Mouse (Mus musculus) liver, adult 2 months (tissue): ENCODE results near the gene Wdr82. TPM values are rescaled to one million over a fixed set of nuclear protein-coding genes. Genes with fewer than 3 reads are reported as not detected.
A peak's percentile ranks its signal among the peaks of the same experiment; 100 is the strongest.

ENCODE experiments used
- DNase-seq: peaks from one replicate; pipeline ENCODE4 v3.0.0-alpha.2; 2011; ENCODE audit warnings: low read depth, low spot score; ENCODE audit errors: extremely low read depth
- H3K27ac ChIP-seq: fragments of 200-500 bp; replicated peaks from 2 replicates; pipeline ENCODE4 v1.5.1; 2012; ENCODE audit warnings: low read depth, mild to moderate bottlenecking, control low read depth, inconsistent platforms, low read length; ENCODE audit not compliant: insufficient read depth
- H3K27me3 ChIP-seq: fragments of 200-500 bp; 2 replicates; pipeline ENCODE4 v1.6.1; 2012; ENCODE audit warnings: mild to moderate bottlenecking, moderate library complexity, low read length, inconsistent platforms; ENCODE audit not compliant: control insufficient read depth, insufficient read depth
- H3K36me3 ChIP-seq: fragments of 200-500 bp; 2 replicates; pipeline ENCODE4 v1.6.1; 2012; ENCODE audit warnings: low read length, inconsistent platforms; ENCODE audit not compliant: control insufficient read depth, insufficient read depth
- H3K4me1 ChIP-seq: fragments of 200-500 bp; 2 replicates; pipeline ENCODE4 v1.6.1; 2011; ENCODE audit warnings: low read length; ENCODE audit not compliant: control insufficient read depth, insufficient read depth
- H3K4me3 ChIP-seq: fragments of 200-500 bp; 2 replicates; pipeline ENCODE4 v1.5.1; 2011; ENCODE audit warnings: low read depth, mild to moderate bottlenecking, control low read depth, low read length, moderate library complexity; ENCODE audit not compliant: insufficient read depth
- H3K79me2 ChIP-seq: fragments of 200-500 bp; 2 replicates; pipeline ENCODE4 v1.6.1; 2012; ENCODE audit warnings: inconsistent platforms, mild to moderate bottlenecking, low read length, moderate library complexity; ENCODE audit not compliant: control insufficient read depth, insufficient read depth
- H3K9ac ChIP-seq: fragments of 200-500 bp; 2 replicates; pipeline ENCODE4 v1.6.1; 2012; ENCODE audit warnings: low read depth, mild to moderate bottlenecking, control low read depth, inconsistent platforms, low read length
- CTCF ChIP-seq: fragments of 200-500 bp; IDR thresholded peaks from 2 replicates; pipeline ENCODE4 v1.5.1; 2011; ENCODE audit warnings: low read depth, low read length, control low read depth
- POLR2A ChIP-seq: fragments of 200-500 bp; IDR thresholded peaks from 2 replicates; pipeline ENCODE4 v1.6.1; 2011; ENCODE audit warnings: low read length, control low read depth; ENCODE audit not compliant: insufficient read depth; ENCODE audit errors: extremely low read depth
- WGBS: fragments of 180-500 bp; shearing (Covaris S2); methylation state at CpG from one replicate; pipeline ENCODE4 v1.1.7; 2018; 5-methylcytosine and 5-hydroxymethylcytosine counted together
- polyA plus RNA-seq: library from polyadenylated mRNA; depleted of rRNA; stranded (reverse); fragments of >200 nt; gene quantifications from 2 replicates; pipeline ENCODE4 v1.2.3, GENCODE M21; 2012
- total RNA-seq: library from RNA; depleted of rRNA; stranded (reverse); fragments of >200 nt; gene quantifications from 2 replicates; pipeline ENCODE4 v1.2.3, GENCODE M21; 2014

The Wdr82 gene
- total and polyA plus RNA-seq, 2 experiments: 23.6 to 36.3 TPM

GRCm38 (mm10) chr9:106222994-106223393 is 52.3 kb downstream of the Wdr82 start:
- H3K9ac ChIP-seq: no peak overlapping the region
- no peaks in the 10 kb centered on the region for H3K27me3 ChIP-seq
- no peaks in the 10 kb centered on the region for H3K36me3 ChIP-seq
- TF ChIP-seq POLR2A: no peak
- TF ChIP-seq CTCF: no peak
- no peaks in the 10 kb centered on the region for H3K79me2 ChIP-seq
- WGBS: 89% methylated on average over 4 of the region's 4 CpGs
- no peak overlapping the region for H3K4me3 ChIP-seq
- no peaks in the 10 kb centered on the region for H3K4me1 ChIP-seq
- no peak for DNase-seq
- no peak overlapping the region for H3K27ac ChIP-seq

GRCm38 (mm10) chr9:106225469-106226150 is 54.9 kb downstream of the Wdr82 start:
- Histone ChIP-seq H3K9ac (peak overlapping the region; percentile 30), H3K79me2 (no peaks in the 10 kb centered on the region), H3K4me3 (peak overlapping the region; percentile 42), H3K4me1 (no peaks in the 10 kb centered on the region), H3K27ac (no peak overlapping the region), H3K27me3 (no peaks in the 10 kb centered on the region), H3K36me3 (no peaks in the 10 kb centered on the region)
- no peak for DNase-seq
- WGBS: 67% methylated on average over 24 of the region's 24 CpGs
- TF ChIP-seq POLR2A (no peak), CTCF (no peak)

- TF ChIP-seq POLR2A (no peak), CTCF (no peak)
- no peaks in the 10 kb centered on the region for H3K36me3 ChIP-seq
- no peak overlapping the region for H3K27ac ChIP-seq
- 19% methylated on average over 34 of the region's 34 CpGs for WGBS
- no peaks in the 10 kb centered on the region for H3K4me1 ChIP-seq
- H3K9ac ChIP-seq: peak overlapping the region; percentile 30
- peak overlapping the region; percentile 42 for H3K4me3 ChIP-seq
- no peak for DNase-seq
- H3K27me3 ChIP-seq: no peaks in the 10 kb centered on the region
- no peaks in the 10 kb centered on the region for H3K79me2 ChIP-seq
Observed at GRCm38 (mm10) chr9:106226151-106226682, 55.5 kb downstream of the Wdr82 start.

- no peak overlapping the region for H3K27ac ChIP-seq
- no peak overlapping the region for H3K9ac ChIP-seq
- DNase-seq: no peak
- no peaks in the 10 kb centered on the region for H3K27me3 ChIP-seq
- no peak overlapping the region for H3K4me3 ChIP-seq
- no peaks in the 10 kb centered on the region for H3K36me3 ChIP-seq
- no peaks in the 10 kb centered on the region for H3K4me1 ChIP-seq
- no peaks in the 10 kb centered on the region for H3K79me2 ChIP-seq
- TF ChIP-seq POLR2A: no peak
- TF ChIP-seq CTCF: no peak
- 64% methylated on average over 8 of the region's 8 CpGs for WGBS
Observed at GRCm38 (mm10) chr9:106227790-106228429, 57.2 kb downstream of the Wdr82 start.

- H3K79me2 ChIP-seq: no peaks in the 10 kb centered on the region
- peak overlapping the region; percentile 30 for H3K27ac ChIP-seq
- no peak overlapping the region for H3K4me3 ChIP-seq
- TF ChIP-seq CTCF: no peak
- no peak for TF ChIP-seq POLR2A
- H3K27me3 ChIP-seq: no peaks in the 10 kb centered on the region
- no peak overlapping the region for H3K9ac ChIP-seq
- peaks cover 16% of the 10 kb centered on the region for H3K36me3 ChIP-seq
- no peaks in the 10 kb centered on the region for H3K4me1 ChIP-seq
- WGBS: 38% methylated on average over 9 of the region's 9 CpGs
- DNase-seq: peak; percentile 82
Observed at GRCm38 (mm10) chr9:106230051-106230733, 59.5 kb downstream of the Wdr82 start.
